Comparison of ENCODE assay signal across 9 mouse cellular contexts in the genomic region with DNA sequence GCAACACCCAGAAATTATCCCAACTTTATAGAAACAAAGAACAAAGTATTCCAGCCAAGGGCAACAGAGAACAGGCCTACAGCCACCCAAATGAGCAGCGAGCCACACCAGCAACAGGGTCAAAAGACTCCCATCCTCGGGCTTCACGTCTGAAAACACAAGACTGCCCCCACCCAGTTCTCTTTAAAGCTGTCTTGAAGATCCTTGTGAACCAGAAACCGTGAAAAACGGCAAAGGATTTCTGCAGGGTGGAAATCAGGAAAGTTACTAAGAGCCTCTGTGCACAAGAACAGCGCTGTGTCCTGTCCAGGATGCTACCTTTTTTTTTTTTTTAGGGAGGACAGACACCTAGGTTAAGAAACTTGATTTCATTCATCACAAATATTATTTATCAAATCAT. TPM values are rescaled to one million over a fixed set of nuclear protein-coding genes. Genes with fewer than 3 reads are reported as not detected.
A peak's percentile ranks its signal among the peaks of the same experiment; 100 is the strongest.
DNase-seq lines count a peak whose midpoint lies in the region; ATAC-seq lines count a peak whose summit lies in the region.
"Had no signal": no experiment of that assay in that cellular context is flagged by ENCODE, and none has a peak within 500 bp of the region (broad histone marks: within the 10 kb centered on the region; RNA-seq: fewer than 3 reads in every experiment).

No protein-coding gene starts in this region.

- no peak for ATAC-seq in kidney, embryonic 15.5 days (replicated peaks; ENCODE audit: low FRiP score)
- ATAC-seq in hindbrain, embryonic 14.5 days (ENCODE audit: low FRiP score), result no peak
- no peak for ATAC-seq in midbrain, embryonic 15.5 days (replicated peaks)

- H3K36me3 ChIP-seq in kidney, embryonic 15.5 days, result peaks cover 6% of the 10 kb centered on the region
- peaks cover 20% of the 10 kb centered on the region for H3K36me3 ChIP-seq in hindbrain, embryonic 14.5 days (replicated peaks; ENCODE audit: control insufficient read depth, insufficient read depth)
- H3K36me3 ChIP-seq in midbrain, embryonic 15.5 days (replicated peaks), result peaks cover 2% of the 10 kb centered on the region; the same call in 1 of the 2 replicates

- H3K4me1 ChIP-seq in kidney, embryonic 15.5 days, result peaks cover 39% of the 10 kb centered on the region
- peaks cover 12% of the 10 kb centered on the region for H3K4me1 ChIP-seq in hindbrain, embryonic 14.5 days (replicated peaks; ENCODE audit: control insufficient read depth, insufficient read depth, low read length)
- H3K4me1 ChIP-seq in midbrain, embryonic 15.5 days, result peaks cover 21% of the 10 kb centered on the region

- 14% methylated on average over 6 of the region's 6 CpGs for WGBS in kidney, embryonic 15.5 days
- WGBS in hindbrain, embryonic 14.5 days, result 46% methylated on average over 6 of the region's 6 CpGs
- 35% methylated on average over 6 of the region's 6 CpGs for WGBS in midbrain, embryonic 15.5 days

- no peak overlapping the region for H3K9ac ChIP-seq in kidney, embryonic 15.5 days
- H3K9ac ChIP-seq in hindbrain, embryonic 14.5 days, result 0 out of 2 replicates have a peak overlapping the region, but pooled peaks have one; percentile 74
- H3K9ac ChIP-seq in midbrain, embryonic 15.5 days, result no peak overlapping the region

- DNase-seq in kidney, adult 8-10 months, result no peak
- peak; percentile 37 for DNase-seq in c-Kit-positive CD71-positive TER-119-positive erythroid progenitor cells, embryonic 14.5 days (ENCODE audit: low spot score)
- no peak for DNase-seq in hindbrain, embryonic 14.5 days (ENCODE audit: low spot score)
- no peak for DNase-seq in thymus, postnatal 36 days
- DNase-seq in layer of hippocampus, adult 11-12 months (ENCODE audit: low spot score), result no peak
- no peak for DNase-seq in kidney, adult 11 months

- H3K4me3 ChIP-seq in kidney, embryonic 15.5 days (replicated peaks), result peak overlapping the region; percentile 86
- peak overlapping the region; percentile 57 for H3K4me3 ChIP-seq in hindbrain, embryonic 14.5 days (replicated peaks; ENCODE audit: low read length)
- H3K4me3 ChIP-seq in midbrain, embryonic 15.5 days, result peak overlapping the region; percentile 82

- peak overlapping the region; percentile 91 for H3K27ac ChIP-seq in kidney, embryonic 15.5 days
- no peak overlapping the region for H3K27ac ChIP-seq in hindbrain, embryonic 14.5 days
- no peak overlapping the region for H3K27ac ChIP-seq in midbrain, embryonic 15.5 days

- peak overlapping the region; percentile 94 for H3K4me2 ChIP-seq in kidney, embryonic 15.5 days
- H3K4me2 ChIP-seq in hindbrain, embryonic 14.5 days (replicated peaks), result peak overlapping the region; percentile 74
- peak overlapping the region; percentile 91 for H3K4me2 ChIP-seq in midbrain, embryonic 15.5 days

- H3K27me3 ChIP-seq in kidney, embryonic 15.5 days, result no peaks in the 10 kb centered on the region
- H3K27me3 ChIP-seq in hindbrain, embryonic 14.5 days (ENCODE audit: control insufficient read depth, insufficient read depth, low read length), result no peaks in the 10 kb centered on the region
- no peaks in the 10 kb centered on the region for H3K27me3 ChIP-seq in midbrain, embryonic 15.5 days (replicated peaks)
- H3K27me3 ChIP-seq: Patski had no signal

- no peaks in the 10 kb centered on the region for H3K9me3 ChIP-seq in kidney, embryonic 15.5 days (replicated peaks)
- no peaks in the 10 kb centered on the region for H3K9me3 ChIP-seq in hindbrain, embryonic 14.5 days (ENCODE audit: control insufficient read depth, low read length)
- no peaks in the 10 kb centered on the region for H3K9me3 ChIP-seq in midbrain, embryonic 15.5 days

RNA-seq across cellular contexts. Expression of a gene that starts 1.7 kb away (rescaled TPM):
- 12.6 and 12.7 TPM in 2 replicates for polyA plus RNA-seq in kidney, embryonic 15.5 days (2015; fragmentation: Nextera tagmentation; extraction: Ambion mirVana)
- 7.8 and 15.6 TPM in 2 replicates for polyA plus RNA-seq in hindbrain, embryonic 14.5 days (2014; fragmentation: Nextera tagmentation; extraction: Ambion mirVana)
- 10.2 and 12.6 TPM in 2 replicates for polyA plus RNA-seq in midbrain, embryonic 15.5 days (2015; fragmentation: Nextera tagmentation; extraction: Ambion mirVana)

RNA-seq across cellular contexts. Expression of a gene that starts 25.3 kb away (rescaled TPM):
- 2.3 and 3.9 TPM in 2 replicates for polyA plus RNA-seq in kidney, embryonic 15.5 days (2015; fragmentation: Nextera tagmentation; extraction: Ambion mirVana)
- 1.1 and 5.8 TPM in 2 replicates for polyA plus RNA-seq in hindbrain, embryonic 14.5 days (2014; fragmentation: Nextera tagmentation; extraction: Ambion mirVana)
- 2.9 and 3.0 TPM in 2 replicates for polyA plus RNA-seq in midbrain, embryonic 15.5 days (2015; fragmentation: Nextera tagmentation; extraction: Ambion mirVana)

RNA-seq across cellular contexts. Expression of a gene that starts 28.3 kb away (rescaled TPM):
- 57.3 and 62.9 TPM in 2 replicates for polyA plus RNA-seq in kidney, embryonic 15.5 days (2015; fragmentation: Nextera tagmentation; extraction: Ambion mirVana)
- 21.1 and 21.7 TPM in 2 replicates for polyA plus RNA-seq in hindbrain, embryonic 14.5 days (2014; fragmentation: Nextera tagmentation; extraction: Ambion mirVana)
- 19.3 and 20.9 TPM in 2 replicates for polyA plus RNA-seq in midbrain, embryonic 15.5 days (2015; fragmentation: Nextera tagmentation; extraction: Ambion mirVana)

RNA-seq across cellular contexts. Expression of a gene that starts 32.4 kb away (rescaled TPM):
- 1.9 and 2.0 TPM in 2 replicates for polyA plus RNA-seq in kidney, embryonic 15.5 days (2015; fragmentation: Nextera tagmentation; extraction: Ambion mirVana)
- 0.56 and 0.83 TPM in 2 replicates for polyA plus RNA-seq in hindbrain, embryonic 14.5 days (2014; fragmentation: Nextera tagmentation; extraction: Ambion mirVana)
- polyA plus RNA-seq in midbrain, embryonic 15.5 days (2015; fragmentation: Nextera tagmentation; extraction: Ambion mirVana), result 0.93 and 1.0 TPM in 2 replicates
- polyA plus RNA-seq: Patski had no signal

RNA-seq across cellular contexts. Expression of a gene that starts 40.6 kb away (rescaled TPM):
- 1,107 and 1,171 TPM in 2 replicates for polyA plus RNA-seq in kidney, embryonic 15.5 days (2015; fragmentation: Nextera tagmentation; extraction: Ambion mirVana)
- polyA plus RNA-seq in hindbrain, embryonic 14.5 days (2014; fragmentation: Nextera tagmentation; extraction: Ambion mirVana), result 541 and 555 TPM in 2 replicates
- 467 and 483 TPM in 2 replicates for polyA plus RNA-seq in midbrain, embryonic 15.5 days (2015; fragmentation: Nextera tagmentation; extraction: Ambion mirVana)
